Mouse (Mus musculus) liver (tissue): Measurements from ENCODE around the gene Ddr2.

Experiments used
- DNase-seq: peaks from one replicate; pipeline ENCODE4 v3.0.0-alpha.2; 2020; ENCODE audit warnings: mixed read lengths

Ddr2 gene

GRCm38 (mm10) chr1:170086631-170087030 lies 23.9 kb downstream of the Ddr2 start:
- no peak for DNase-seq

DNA sequence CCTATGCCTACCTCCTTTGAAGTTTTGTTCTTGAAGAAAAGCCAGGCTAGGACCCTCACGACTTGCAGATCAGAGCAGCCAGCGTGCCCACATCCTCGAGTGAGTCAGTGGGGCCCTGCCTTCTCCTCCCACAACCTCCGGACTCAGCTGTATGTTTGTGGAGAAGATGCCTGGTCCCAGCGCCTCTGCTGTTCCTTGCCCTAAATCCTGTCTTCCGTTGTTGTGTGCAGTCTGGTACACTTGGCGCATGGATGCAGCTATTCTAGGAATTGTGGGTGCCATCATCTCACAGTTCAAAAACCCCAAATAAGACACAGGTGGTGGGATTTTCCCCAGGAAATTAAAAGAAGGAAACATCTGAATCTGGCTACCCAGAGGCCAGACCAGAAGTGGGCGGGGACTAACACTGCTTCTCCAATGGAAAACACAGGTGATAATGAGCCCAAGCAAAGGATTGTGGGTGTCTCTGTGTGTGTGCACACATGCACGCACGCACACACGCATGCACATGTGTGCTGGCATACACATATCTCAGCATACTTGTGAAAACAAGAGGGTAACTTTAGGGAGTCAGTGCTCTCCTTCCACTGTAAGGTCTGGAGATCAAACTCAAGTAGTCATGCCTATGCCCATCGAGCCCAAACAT lies 26.3 kb downstream of the Ddr2 start:
- no peak for DNase-seq

GRCm38 (mm10) chr1:170080907-170081306 lies 29.7 kb downstream of the Ddr2 start:
- DNase-seq = no peak

GRCm38 (mm10) chr1:170079465-170079864 lies 31.1 kb downstream of the Ddr2 start:
- no peak for DNase-seq

GRCm38 (mm10) chr1:170076339-170076738 lies 34.2 kb downstream of the Ddr2 start:
- no peak for DNase-seq

DNA sequence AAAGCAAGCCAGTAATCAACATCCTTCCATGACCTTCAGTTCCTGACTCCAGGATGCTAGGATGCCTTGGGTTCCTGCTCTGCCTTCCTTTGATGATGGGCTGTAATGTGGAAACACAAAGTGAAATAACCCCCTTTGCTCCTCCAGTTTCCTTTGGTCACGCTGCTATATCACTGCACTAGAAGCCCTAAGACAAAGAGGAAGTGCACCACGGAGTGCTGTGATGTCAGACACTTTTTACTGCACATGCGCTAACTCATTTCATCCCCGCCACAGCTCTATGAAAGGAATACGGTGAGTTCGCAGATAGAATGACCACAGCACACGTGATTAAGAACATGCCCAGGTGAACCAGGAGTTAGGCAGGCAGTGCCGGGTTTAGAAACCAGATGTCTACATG lies 36.8 kb downstream of the Ddr2 start:
- no peak for DNase-seq

- DNase-seq = no peak
Observed at GRCm38 (mm10) chr1:170069143-170069542, 41.4 kb downstream of the Ddr2 start.

- DNase-seq = no peak
Observed at GRCm38 (mm10) chr1:170065931-170066330, 44.6 kb downstream of the Ddr2 start.

GRCm38 (mm10) chr1:170065009-170065408 lies 45.6 kb downstream of the Ddr2 start:
- DNase-seq = no peak

DNA sequence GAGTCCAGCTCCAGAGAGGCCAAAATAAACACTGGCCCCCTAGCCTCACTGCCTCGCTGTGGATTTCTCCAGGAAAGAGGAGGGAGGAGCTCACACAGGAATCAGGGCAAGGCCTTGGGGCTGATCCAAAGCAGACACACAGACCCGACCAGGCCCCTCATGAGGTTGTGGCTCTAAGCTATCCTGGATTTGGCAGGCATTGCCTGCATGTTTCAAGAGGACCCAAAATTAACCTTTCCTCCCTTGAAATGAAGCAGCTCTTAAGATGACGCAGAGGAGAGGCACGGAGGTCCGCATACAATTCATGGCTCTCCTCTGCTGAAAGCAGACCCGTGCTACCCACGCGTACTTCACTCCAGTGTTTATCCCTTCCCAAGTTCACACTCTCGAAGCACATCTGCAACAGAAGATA lies 46.5 kb downstream of the Ddr2 start:
- DNase-seq = peak; percentile 39

DNA sequence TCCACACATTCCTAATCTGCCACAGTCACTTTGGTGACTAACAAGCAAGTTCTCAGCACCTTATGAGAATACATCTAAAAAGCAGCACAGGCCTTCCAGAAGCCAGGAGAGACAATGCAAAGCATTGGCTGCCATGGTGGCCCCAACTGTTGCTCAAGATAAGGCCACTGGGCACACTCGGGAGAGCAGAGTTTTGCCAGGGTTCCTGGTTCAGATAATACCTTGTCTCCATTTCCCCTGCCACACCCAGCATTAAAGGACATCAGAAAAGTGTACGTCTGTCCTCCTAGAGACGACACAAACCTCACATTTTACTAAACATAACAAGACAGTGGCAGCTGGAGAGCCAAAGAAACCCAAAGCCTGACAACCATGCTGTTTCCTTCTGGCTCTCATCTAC lies 50.3 kb downstream of the Ddr2 start:
- peak; percentile 13 for DNase-seq

DNA sequence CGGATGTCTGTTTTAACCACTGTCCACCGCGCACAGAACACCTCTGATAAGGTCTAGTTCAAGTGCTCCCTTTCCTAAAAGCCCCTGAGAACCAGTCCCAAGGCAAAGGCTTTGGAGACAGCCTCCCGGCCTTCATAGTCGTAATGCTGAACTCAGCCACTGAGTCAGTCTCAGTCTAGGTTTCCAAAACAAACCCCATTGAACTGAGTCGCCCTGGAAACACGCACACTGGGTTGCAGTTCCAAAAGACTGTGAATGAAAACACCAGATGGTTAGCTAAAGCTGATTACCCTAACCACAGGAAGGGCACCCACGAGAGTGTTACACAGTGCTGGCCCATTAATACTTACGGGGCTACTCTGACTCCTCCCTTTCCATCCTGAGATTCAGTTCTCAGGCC lies 51.2 kb downstream of the Ddr2 start:
- no peak for DNase-seq

GRCm38 (mm10) chr1:170058051-170058450 lies 52.5 kb downstream of the Ddr2 start:
- DNase-seq = no peak

DNA sequence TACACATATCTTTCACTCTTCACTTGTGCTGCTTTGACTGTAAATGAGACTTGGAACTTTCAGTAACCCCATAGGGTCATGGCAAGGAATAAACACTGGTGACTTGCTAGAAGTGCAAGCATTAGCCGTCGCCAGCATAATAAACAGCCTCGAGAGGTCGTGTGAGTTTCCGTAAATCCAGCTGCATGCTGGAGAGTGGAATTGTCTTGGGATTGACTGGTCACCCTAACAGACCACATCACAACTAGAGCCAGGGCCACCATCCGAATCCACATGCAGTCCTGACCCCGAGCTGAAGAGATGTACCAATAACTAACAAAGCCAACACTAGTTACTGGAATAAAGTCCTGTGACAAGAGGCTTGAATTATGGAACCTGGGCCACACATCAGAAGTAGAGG lies 53.0 kb downstream of the Ddr2 start:
- no peak for DNase-seq

DNA sequence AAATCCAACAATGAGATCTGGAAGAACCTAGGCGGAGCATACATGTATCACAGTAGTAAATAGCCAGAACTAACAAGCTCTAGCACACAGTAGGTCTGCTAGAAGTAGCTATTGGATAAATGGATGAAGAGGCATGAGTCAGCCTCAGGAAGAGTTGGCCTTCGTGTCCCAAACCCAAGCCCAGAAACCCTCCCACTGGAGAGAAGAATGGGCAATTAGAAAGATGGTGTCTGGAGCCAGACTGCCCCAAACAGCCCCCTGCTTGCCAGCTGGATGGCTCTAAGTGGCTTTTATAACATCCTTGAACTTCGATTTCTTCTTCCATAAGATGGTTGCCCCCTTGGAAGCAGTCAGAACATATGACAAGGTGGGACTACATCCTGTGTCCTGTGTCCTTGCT lies 53.6 kb downstream of the Ddr2 start:
- no peak for DNase-seq

- no peak for DNase-seq
Observed at GRCm38 (mm10) chr1:170056214-170056613, 54.3 kb downstream of the Ddr2 start.

- DNase-seq = no peak
Observed at GRCm38 (mm10) chr1:170052469-170053065, 58.0 kb downstream of the Ddr2 start.

GRCm38 (mm10) chr1:170051631-170052177 lies 58.9 kb downstream of the Ddr2 start:
- no peak for DNase-seq

DNA sequence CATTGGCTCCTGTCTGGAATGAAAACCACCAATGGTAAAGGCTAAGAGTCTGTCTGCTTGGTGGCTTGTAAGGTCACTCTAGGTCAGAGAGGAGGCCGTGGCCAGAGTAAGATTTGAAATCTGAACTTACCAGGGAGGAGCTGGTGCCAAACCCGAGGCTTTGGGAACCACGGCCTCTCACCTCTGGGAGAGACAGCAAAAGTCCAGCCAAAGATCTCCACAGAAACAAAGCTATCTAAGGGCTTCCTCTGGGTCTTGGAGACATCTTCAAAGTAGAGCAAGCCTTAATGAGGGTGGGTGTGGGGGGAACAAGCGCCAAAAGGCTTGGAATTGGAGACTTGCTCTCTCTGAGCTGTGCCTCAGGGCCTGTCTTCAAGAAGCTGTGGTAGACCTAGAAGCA lies 62.1 kb downstream of the Ddr2 start:
- DNase-seq = no peak

GRCm38 (mm10) chr1:170044726-170045471 lies 65.7 kb downstream of the Ddr2 start:
- DNase-seq = no peak

GRCm38 (mm10) chr1:170043753-170044152 lies 66.8 kb downstream of the Ddr2 start:
- no peak for DNase-seq

- DNase-seq = no peak
Observed at GRCm38 (mm10) chr1:170042996-170043395, 67.6 kb downstream of the Ddr2 start.

DNA sequence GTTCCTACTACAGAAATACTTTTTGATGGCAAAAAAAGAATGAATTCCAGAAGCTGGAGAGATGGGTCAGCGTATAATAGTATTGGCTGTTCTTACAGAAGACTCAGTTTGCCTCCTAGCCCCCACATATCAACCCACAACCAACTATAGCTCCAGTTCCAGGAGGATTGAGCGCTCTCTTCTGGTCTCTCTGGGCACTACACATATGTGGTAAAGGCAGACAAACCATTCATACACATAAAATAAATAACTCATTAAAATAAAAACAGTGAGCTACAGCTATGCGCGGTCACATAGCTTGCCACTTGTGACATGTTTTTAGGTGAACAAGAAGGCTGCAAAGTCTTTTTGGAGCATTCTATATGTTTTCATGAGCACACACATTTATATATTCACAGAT lies 71.2 kb downstream of the Ddr2 start:
- DNase-seq = no peak

DNA sequence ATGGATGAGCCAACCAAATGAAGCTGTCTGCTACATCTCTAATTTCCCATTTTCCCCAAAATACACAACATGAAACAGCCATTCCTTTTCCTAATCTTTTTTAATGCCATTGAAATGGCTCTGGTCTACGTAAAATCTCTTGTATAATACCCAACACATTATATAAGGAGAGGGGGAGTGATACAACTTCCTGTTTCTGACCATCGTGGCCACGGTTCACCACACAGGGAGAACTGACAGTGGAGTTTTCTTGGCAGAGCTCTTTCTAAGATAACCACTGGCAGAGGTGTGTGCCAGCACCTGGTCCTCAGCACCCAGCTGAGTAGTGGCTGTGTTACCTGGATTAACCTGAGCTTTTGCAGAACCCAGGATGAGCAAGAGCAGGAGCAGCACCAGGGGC lies 75.0 kb downstream of the Ddr2 start:
- DNase-seq = no peak
